Mouse (Mus musculus) thymus, adult 2 months (tissue): ENCODE results near the gene Gng8.

ENCODE experiments used
- CTCF ChIP-seq: fragments of 200-500 bp; IDR thresholded peaks from 2 replicates; pipeline ENCODE4 v1.5.1; 2012; ENCODE audit warnings: mild to moderate bottlenecking, control low read depth, low read length, moderate library complexity, borderline replicate concordance; ENCODE audit not compliant: control insufficient read depth, poor library complexity, insufficient read depth; ENCODE audit errors: extremely low read depth
- POLR2A ChIP-seq: fragments of 200-500 bp; IDR thresholded peaks from 2 replicates; pipeline ENCODE4 v1.6.1; 2012; ENCODE audit warnings: mild to moderate bottlenecking, low read length, control low read depth, moderate library complexity; ENCODE audit not compliant: control insufficient read depth, poor library complexity, insufficient read depth; ENCODE audit errors: extremely low read depth

- no peak for TF ChIP-seq POLR2A
- TF ChIP-seq CTCF, result no peak
Observed at GRCm38 (mm10) chr7:16940292-16940691, 48.7 kb downstream of the Gng8 start.
